Comparison of ENCODE assay signal across 8 mouse cellular contexts in genomic region chr17:74341151-74341550, GRCm38 (mm10). TPM values are rescaled to one million over a fixed set of nuclear protein-coding genes. Genes with fewer than 3 reads are reported as not detected.
A peak's percentile ranks its signal among the peaks of the same experiment; 100 is the strongest.
DNase-seq lines count a peak whose midpoint lies in the region; ATAC-seq lines count a peak whose summit lies in the region.

No protein-coding gene starts in this region.

- no peak for ATAC-seq in kidney, embryonic 16.5 days (ENCODE audit: low FRiP score, low TSS enrichment)
- ATAC-seq in embryonic facial prominence, embryonic 15.5 days (ENCODE audit: insufficient number of reproducible peaks, low FRiP score, low TSS enrichment, low read depth) = no peak
- ATAC-seq in hindbrain, embryonic 16.5 days = no peak
- no peak for ATAC-seq in neural tube, embryonic 12.5 days (ENCODE audit: low FRiP score, low read depth)

- H3K4me1 ChIP-seq in kidney, embryonic 16.5 days (ENCODE audit: insufficient read depth, low read length) = peaks cover 24% of the 10 kb centered on the region
- peaks cover 23% of the 10 kb centered on the region for H3K4me1 ChIP-seq in embryonic facial prominence, embryonic 15.5 days
- peaks cover 32% of the 10 kb centered on the region for H3K4me1 ChIP-seq in hindbrain, embryonic 16.5 days (ENCODE audit: control insufficient read depth, insufficient read depth, low read depth, low read length)
- H3K4me1 ChIP-seq in neural tube, embryonic 12.5 days = peaks cover 25% of the 10 kb centered on the region

- no peak for DNase-seq in kidney, postnatal 36 days
- DNase-seq in Muller cell, postnatal 12 days (ENCODE audit: inconsistent ontology term) = no peak
- DNase-seq in thymus, postnatal 4 days = no peak
- DNase-seq in right cerebral cortex, postnatal 25 days = no peak

- peaks cover 3% of the 10 kb centered on the region; the same call in 1 of the 2 replicates for H3K9me3 ChIP-seq in kidney, embryonic 16.5 days (ENCODE audit: low read length)
- no peaks in the 10 kb centered on the region for H3K9me3 ChIP-seq in embryonic facial prominence, embryonic 15.5 days (replicated peaks)
- 0 out of 2 replicates have a peak, but pooled peaks cover 2% of the 10 kb centered on the region for H3K9me3 ChIP-seq in hindbrain, embryonic 16.5 days (ENCODE audit: control insufficient read depth, low read length)
- H3K9me3 ChIP-seq in neural tube, embryonic 12.5 days = no peaks in the 10 kb centered on the region

- H3K27ac ChIP-seq in kidney, embryonic 16.5 days (ENCODE audit: low read length) = no peak overlapping the region
- H3K27ac ChIP-seq in embryonic facial prominence, embryonic 15.5 days (replicated peaks) = no peak overlapping the region
- H3K27ac ChIP-seq in hindbrain, embryonic 16.5 days (ENCODE audit: low read depth, low read length) = no peak overlapping the region
- no peak overlapping the region for H3K27ac ChIP-seq in neural tube, embryonic 12.5 days

- H3K27me3 ChIP-seq in kidney, embryonic 16.5 days (ENCODE audit: insufficient read depth, low read length) = no peaks in the 10 kb centered on the region
- H3K27me3 ChIP-seq in embryonic facial prominence, embryonic 15.5 days = no peaks in the 10 kb centered on the region
- no peaks in the 10 kb centered on the region for H3K27me3 ChIP-seq in hindbrain, embryonic 16.5 days (replicated peaks; ENCODE audit: control insufficient read depth, insufficient read depth, low read length)
- no peaks in the 10 kb centered on the region for H3K27me3 ChIP-seq in neural tube, embryonic 12.5 days (replicated peaks)

- 0 out of 2 replicates have a peak, but pooled peaks cover 8% of the 10 kb centered on the region for H3K36me3 ChIP-seq in kidney, embryonic 16.5 days (ENCODE audit: insufficient read depth, low read length)
- H3K36me3 ChIP-seq in embryonic facial prominence, embryonic 15.5 days = peaks cover 3% of the 10 kb centered on the region; the same call in 1 of the 2 replicates
- H3K36me3 ChIP-seq in hindbrain, embryonic 16.5 days (ENCODE audit: control insufficient read depth, insufficient read depth, low read length) = no peaks in the 10 kb centered on the region
- peaks cover 4% of the 10 kb centered on the region; the same call in 1 of the 2 replicates for H3K36me3 ChIP-seq in neural tube, embryonic 12.5 days

- peak overlapping the region; percentile 81 for H3K4me2 ChIP-seq in kidney, embryonic 16.5 days (replicated peaks; ENCODE audit: low read depth, low read length)
- peak overlapping the region; percentile 63 for H3K4me2 ChIP-seq in embryonic facial prominence, embryonic 15.5 days (replicated peaks)
- peak overlapping the region; percentile 82 for H3K4me2 ChIP-seq in hindbrain, embryonic 16.5 days (ENCODE audit: low read length)
- H3K4me2 ChIP-seq in neural tube, embryonic 12.5 days (replicated peaks) = peak overlapping the region; percentile 69

- WGBS in kidney, embryonic 16.5 days = 49% methylated on average over 5 of the region's 5 CpGs
- 53% methylated on average over 5 of the region's 5 CpGs for WGBS in embryonic facial prominence, embryonic 15.5 days
- WGBS in hindbrain, embryonic 16.5 days = 29% methylated on average over 5 of the region's 5 CpGs
- 47% methylated on average over 5 of the region's 5 CpGs for WGBS in neural tube, embryonic 12.5 days

- H3K9ac ChIP-seq in kidney, embryonic 16.5 days (replicated peaks; ENCODE audit: low read length) = peak overlapping the region; percentile 35; the same call in 1 of the 2 replicates
- no peak overlapping the region for H3K9ac ChIP-seq in embryonic facial prominence, embryonic 15.5 days
- peak overlapping the region; percentile 40 for H3K9ac ChIP-seq in hindbrain, embryonic 16.5 days (ENCODE audit: low read depth, low read length)
- H3K9ac ChIP-seq in neural tube, embryonic 12.5 days = no peak overlapping the region

- H3K4me3 ChIP-seq in kidney, embryonic 16.5 days (ENCODE audit: low read length) = peak overlapping the region; percentile 80
- H3K4me3 ChIP-seq in embryonic facial prominence, embryonic 15.5 days (replicated peaks) = peak overlapping the region; percentile 92; the same call in 1 of the 2 replicates
- peak overlapping the region; percentile 99 for H3K4me3 ChIP-seq in hindbrain, embryonic 16.5 days (ENCODE audit: low read length)
- H3K4me3 ChIP-seq in neural tube, embryonic 12.5 days = no peak overlapping the region

RNA-seq across cellular contexts. Expression of gene Spast, which starts 2.4 kb away (rescaled TPM):
- 9.7 and 10.9 TPM in 2 replicates for polyA plus RNA-seq in kidney, embryonic 16.5 days (2015; fragmentation: Nextera tagmentation; extraction: Ambion mirVana)
- 17.0 and 17.1 TPM in 2 replicates for polyA plus RNA-seq in embryonic facial prominence, embryonic 15.5 days (2015; fragmentation: Nextera tagmentation; extraction: Ambion mirVana)
- polyA plus RNA-seq in hindbrain, embryonic 16.5 days (2015; fragmentation: Nextera tagmentation; extraction: Ambion mirVana) = 17.3 and 19.4 TPM in 2 replicates
- 55.9 TPM in 2 replicates for polyA plus RNA-seq in neural tube, embryonic 12.5 days (2016; fragmentation: Nextera tagmentation; extraction: Ambion mirVana)

RNA-seq across cellular contexts. Expression of gene Dpy30, which starts 17.4 kb away (rescaled TPM):
- polyA plus RNA-seq in kidney, embryonic 16.5 days (2015; fragmentation: Nextera tagmentation; extraction: Ambion mirVana) = 215 and 220 TPM in 2 replicates
- polyA plus RNA-seq in embryonic facial prominence, embryonic 15.5 days (2015; fragmentation: Nextera tagmentation; extraction: Ambion mirVana) = 191 and 200 TPM in 2 replicates
- polyA plus RNA-seq in hindbrain, embryonic 16.5 days (2015; fragmentation: Nextera tagmentation; extraction: Ambion mirVana) = 207 and 221 TPM in 2 replicates
- polyA plus RNA-seq in neural tube, embryonic 12.5 days (2016; fragmentation: Nextera tagmentation; extraction: Ambion mirVana) = 209 and 229 TPM in 2 replicates

RNA-seq across cellular contexts. Expression of gene Memo1, which starts 45.8 kb away (rescaled TPM):
- polyA plus RNA-seq in kidney, embryonic 16.5 days (2015; fragmentation: Nextera tagmentation; extraction: Ambion mirVana) = 76.6 and 81.1 TPM in 2 replicates
- polyA plus RNA-seq in embryonic facial prominence, embryonic 15.5 days (2015; fragmentation: Nextera tagmentation; extraction: Ambion mirVana) = 83.1 and 88.5 TPM in 2 replicates
- 52.9 and 56.1 TPM in 2 replicates for polyA plus RNA-seq in hindbrain, embryonic 16.5 days (2015; fragmentation: Nextera tagmentation; extraction: Ambion mirVana)
- 73.7 and 77.1 TPM in 2 replicates for polyA plus RNA-seq in neural tube, embryonic 12.5 days (2016; fragmentation: Nextera tagmentation; extraction: Ambion mirVana)

RNA-seq across cellular contexts. Expression of gene Slc30a6, which starts 54.3 kb away (rescaled TPM):
- 46.7 and 51.8 TPM in 2 replicates for polyA plus RNA-seq in kidney, embryonic 16.5 days (2015; fragmentation: Nextera tagmentation; extraction: Ambion mirVana)
- polyA plus RNA-seq in embryonic facial prominence, embryonic 15.5 days (2015; fragmentation: Nextera tagmentation; extraction: Ambion mirVana) = 38.9 and 40.9 TPM in 2 replicates
- 30.7 and 31.8 TPM in 2 replicates for polyA plus RNA-seq in hindbrain, embryonic 16.5 days (2015; fragmentation: Nextera tagmentation; extraction: Ambion mirVana)
- polyA plus RNA-seq in neural tube, embryonic 12.5 days (2016; fragmentation: Nextera tagmentation; extraction: Ambion mirVana) = 26.6 and 28.7 TPM in 2 replicates

Comparison
In these comparisons a context has a peak if more than half of its experiments do, and no peak if none do; other contexts are left out.
1. H3K9ac ChIP-seq: peak in kidney, embryonic 16.5 days (single experiment) and hindbrain, embryonic 16.5 days (single experiment); none in embryonic facial prominence, embryonic 15.5 days (single experiment) and neural tube, embryonic 12.5 days (single experiment).
2. Peak in every context shown above with its lines, with median percentiles within 50 percentile points of each other: H3K4me2 ChIP-seq.